Mouse (Mus musculus) erythroblast, embryonic 14.5 days (primary cell): ENCODE data around the gene Setd1a.

Source experiments
- GATA1 ChIP-seq: IDR thresholded peaks from 2 replicates; pipeline ENCODE4 v1.6.1; 2012; ENCODE audit warnings: low read length, inconsistent platforms, mixed read lengths
- TAL1 ChIP-seq: IDR thresholded peaks from 3 replicates; pipeline ENCODE4 v1.6.1; 2012; ENCODE audit warnings: low read length, inconsistent platforms, mixed read lengths

GRCm38 (mm10) chr7:127842001-127842718, 65.7 kb downstream of the Setd1a start:
- no peak for TF ChIP-seq TAL1
- TF ChIP-seq GATA1, result no peak
